Mouse (Mus musculus): ENCODE measurements at regions not wholly inside any gene's neighbourhood (a gene's known extent, or its start where the extent isn't known, plus 50 kb on each side); places are given as distances from the start of the nearest gene placed in this dataset.

DNA sequence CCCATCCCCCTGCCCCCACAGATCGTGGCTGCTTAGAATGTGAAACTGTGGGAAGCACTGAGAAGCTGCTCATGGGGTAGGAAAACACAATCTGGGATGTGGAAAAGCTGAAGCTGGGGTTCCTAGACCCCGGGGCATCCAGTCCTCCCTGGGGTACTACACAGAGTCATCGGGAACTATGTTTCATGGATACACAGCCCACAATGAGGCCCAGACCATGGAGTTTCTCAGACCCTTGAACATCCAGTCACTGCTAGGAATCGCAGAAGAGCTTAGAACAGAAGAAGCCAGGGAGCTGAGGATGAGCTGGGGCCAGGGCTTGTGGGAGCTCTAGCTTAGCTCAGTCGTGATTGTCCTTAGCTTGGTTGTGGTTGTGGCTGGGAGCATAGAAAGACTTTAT, 1541.3 kb upstream of the Pcdh10 start:
- no peaks in the 10 kb centered on the region for H3K36me3 ChIP-seq
- WGBS: 83% methylated on average over 5 of the region's 5 CpGs
- no peaks in the 10 kb centered on the region for H3K9me3 ChIP-seq
- no peak overlapping the region for H3K9ac ChIP-seq (replicated peaks)
- no peak overlapping the region for H3K4me3 ChIP-seq
- H3K4me2 ChIP-seq (replicated peaks): no peak overlapping the region
- H3K27ac ChIP-seq (replicated peaks): no peak overlapping the region
- no peaks in the 10 kb centered on the region for H3K27me3 ChIP-seq
- ATAC-seq (ENCODE audit: low FRiP score, low read depth): no peak
- H3K4me1 ChIP-seq: no peaks in the 10 kb centered on the region

DNA sequence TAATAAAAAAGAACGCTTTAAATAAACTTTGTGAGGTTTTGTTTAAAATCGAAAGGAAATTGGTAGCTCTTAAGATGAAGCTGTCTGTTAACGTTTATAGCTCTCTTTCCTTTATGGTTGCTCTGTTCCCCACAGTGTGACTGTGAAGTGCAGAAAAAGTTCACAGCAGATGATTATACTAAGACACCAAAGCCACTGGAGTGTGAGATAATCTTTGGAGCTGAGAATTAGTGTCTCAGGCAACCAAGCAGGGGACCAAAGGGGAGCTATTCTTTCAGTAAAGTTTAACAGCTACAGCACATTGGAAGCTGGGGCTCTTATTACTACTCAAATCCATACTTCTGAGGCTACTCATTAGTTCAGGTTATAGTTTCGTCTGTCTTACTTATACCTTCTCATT, 1530.8 kb upstream of the Pcdh10 start:
- Histone ChIP-seq H3K27ac (replicated peaks) (no peak overlapping the region), H3K4me1 (no peaks in the 10 kb centered on the region), H3K4me3 (no peak overlapping the region), H3K36me3 (no peaks in the 10 kb centered on the region), H3K27me3 (no peaks in the 10 kb centered on the region), H3K9ac (replicated peaks) (no peak overlapping the region), H3K4me2 (replicated peaks) (no peak overlapping the region), H3K9me3 (no peaks in the 10 kb centered on the region)
- WGBS: 34% methylated on average over 4 of the region's 4 CpGs
- ATAC-seq (ENCODE audit: low FRiP score, low read depth): 0 out of 2 replicates have a peak, but pooled peaks have one; percentile 19
